Mouse (Mus musculus) ES-E14 (cell line): ENCODE results near the gene Dytn. TPM values are rescaled to one million over a fixed set of nuclear protein-coding genes. Genes with fewer than 3 reads are reported as not detected.
A peak's percentile ranks its signal among the peaks of the same experiment; 100 is the strongest.

Experiments used
- DNase-seq: peaks from one replicate; pipeline ENCODE4 v3.0.0-alpha.2; 2013; ENCODE audit warnings: low read depth, low spot score
- H3K27ac ChIP-seq: 2 replicates; pipeline ENCODE4 v1.5.1; 2012; ENCODE audit warnings: low read depth, mild to moderate bottlenecking, low read length, moderate library complexity, mixed read lengths; ENCODE audit not compliant: poor library complexity, insufficient read depth, severe bottlenecking
- H3K36me3 ChIP-seq: 2 replicates; pipeline ENCODE4 v1.6.1; 2012; ENCODE audit warnings: mild to moderate bottlenecking, low read length, moderate library complexity, mixed read lengths; ENCODE audit not compliant: control insufficient read depth, poor library complexity, insufficient read depth, severe bottlenecking
- H3K4me1 ChIP-seq, 2 experiments: fragments of 150-350 bp in 1 of 2; sonication (generic) in 1 of 2; 2 replicates each; pipeline ENCODE4 v1.6.1; 2012; ENCODE audit warnings: low read length in 2 of 2, mild to moderate bottlenecking in 1 of 2, mixed read lengths in 1 of 2; ENCODE audit not compliant: control insufficient read depth in 2 of 2, insufficient read depth in 2 of 2, poor library complexity in 1 of 2
- H3K4me3 ChIP-seq, 2 experiments: fragments of 150-350 bp in 1 of 2; sonication (generic) in 1 of 2; 2 replicates each; pipeline ENCODE4 v1.5.1; 2012; ENCODE audit warnings: low read length in 2 of 2, low read depth in 1 of 2, mild to moderate bottlenecking in 1 of 2, mixed read lengths in 1 of 2; ENCODE audit not compliant: insufficient read depth in 1 of 2, poor library complexity in 1 of 2, severe bottlenecking in 1 of 2
- H3K9ac ChIP-seq: 2 replicates; pipeline ENCODE4 v1.6.1; 2012; ENCODE audit warnings: low read depth, mild to moderate bottlenecking, low read length, mixed read lengths; ENCODE audit not compliant: poor library complexity, insufficient read depth, severe bottlenecking
- H3K9me3 ChIP-seq: fragments of 150-350 bp; sonication (generic); 2 replicates; pipeline ENCODE4 v1.6.1; 2012; ENCODE audit warnings: low read depth, mild to moderate bottlenecking, low read length; ENCODE audit not compliant: control insufficient read depth, insufficient read depth
- CHD2 ChIP-seq: IDR thresholded peaks from 2 replicates; pipeline ENCODE4 v1.6.1; 2014; ENCODE audit warnings: mild to moderate bottlenecking, low read depth, low read length, inconsistent platforms
- HCFC1 ChIP-seq: IDR thresholded peaks from 2 replicates; pipeline ENCODE4 v1.6.1; 2012; ENCODE audit warnings: low read length, inconsistent platforms, borderline replicate concordance; ENCODE audit not compliant: insufficient read depth
- MAFK ChIP-seq: IDR thresholded peaks from 2 replicates; pipeline ENCODE4 v1.6.1; 2014; ENCODE audit warnings: mild to moderate bottlenecking, low read depth, low read length, inconsistent platforms; ENCODE audit not compliant: insufficient read depth
- ZC3H11A ChIP-seq: IDR thresholded peaks from 2 replicates; pipeline ENCODE4 v1.6.1; 2012; ENCODE audit warnings: low read depth, mild to moderate bottlenecking, inconsistent platforms, low read length, borderline replicate concordance
- ZNF384 ChIP-seq: IDR thresholded peaks from 2 replicates; pipeline ENCODE4 v1.6.1; 2012; ENCODE audit warnings: low read depth, low read length, inconsistent platforms
- in situ Hi-C, 2 experiments: fragments of 600-800 bp; cut with MboI; formaldehyde crosslinking; loops; one replicate each; pipeline ENCODE4 v1.15.1; 2025; ENCODE audit warnings: low sequenced_read_pairs in 2 of 2, inconsistent platforms in 1 of 2; ENCODE audit not compliant: unreplicated experiment in 2 of 2
- total RNA-seq: library from RNA; depleted of rRNA; stranded (reverse); fragments of 300-350 nt; gene quantifications from 2 replicates; pipeline ENCODE4 v1.2.3, GENCODE M21; 2012

Dytn gene
- total RNA-seq, 1 experiment: not detected

DNA sequence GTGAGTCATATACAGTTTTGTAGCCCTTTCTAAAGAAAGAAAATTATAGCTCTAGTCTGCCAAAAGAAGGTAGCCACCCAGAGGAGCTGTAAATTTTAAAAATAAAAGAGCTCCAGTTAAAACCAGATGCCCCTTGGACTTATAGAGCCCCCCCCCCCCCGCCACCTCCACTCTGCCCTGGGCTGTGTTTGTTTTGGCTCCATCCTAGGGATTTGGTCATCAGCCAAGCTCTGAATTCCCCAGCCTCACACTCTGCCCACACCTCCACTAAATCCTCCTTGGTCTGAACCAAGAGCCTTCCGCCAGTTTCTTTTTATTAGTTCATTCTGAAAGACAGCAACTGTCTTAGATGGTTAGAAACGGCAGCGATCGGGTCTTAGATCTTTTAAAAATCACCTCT is 19.0 kb upstream of the Dytn start:
- no peak overlapping the region for H3K4me3 ChIP-seq
- DNase-seq: no peak
- H3K4me1 ChIP-seq: no peaks in the 10 kb centered on the region
- H3K9ac ChIP-seq: no peak overlapping the region
- no peaks in the 10 kb centered on the region for H3K9me3 ChIP-seq
- in situ Hi-C loops: no loop called here
- no peaks in the 10 kb centered on the region for H3K36me3 ChIP-seq
- no peak overlapping the region for H3K27ac ChIP-seq
- TF ChIP-seq HCFC1 (no peak), ZNF384 (no peak), MAFK (no peak)

DNA sequence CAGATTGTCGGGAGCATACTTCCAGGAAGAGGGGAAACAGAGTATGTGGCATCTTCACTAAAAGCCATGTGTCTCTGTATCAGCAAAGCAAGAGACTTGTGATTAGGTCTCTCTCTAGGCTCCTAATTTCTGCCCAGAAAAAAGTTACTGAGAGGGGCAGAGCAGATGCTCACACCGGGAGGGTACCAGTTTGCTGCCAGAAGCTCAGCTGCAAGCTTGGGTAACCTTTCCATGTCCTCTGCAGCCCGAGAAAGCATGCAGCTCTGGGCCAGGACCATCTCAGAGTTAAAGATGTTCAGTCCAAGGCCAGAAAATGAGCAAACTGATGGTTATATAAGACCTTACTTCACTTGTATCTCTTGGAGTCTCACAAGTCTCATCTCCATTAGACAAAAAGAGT is 10.1 kb upstream of the Dytn start:
- Histone ChIP-seq H3K36me3 (no peaks in the 10 kb centered on the region), H3K27ac (no peak overlapping the region), H3K9me3 (no peaks in the 10 kb centered on the region), H3K9ac (no peak overlapping the region), H3K4me1 (no peaks in the 10 kb centered on the region), H3K4me3 (no peak overlapping the region)
- in situ Hi-C loops: no loop called here
- DNase-seq: no peak
- TF ChIP-seq CHD2 (no peak), ZNF384 (no peak), ZC3H11A (no peak), MAFK (no peak)

GRCm38 (mm10) chr1:63675975-63676374 is 10.8 kb downstream of the Dytn start:
- no peaks in the 10 kb centered on the region for H3K4me1 ChIP-seq

DNA sequence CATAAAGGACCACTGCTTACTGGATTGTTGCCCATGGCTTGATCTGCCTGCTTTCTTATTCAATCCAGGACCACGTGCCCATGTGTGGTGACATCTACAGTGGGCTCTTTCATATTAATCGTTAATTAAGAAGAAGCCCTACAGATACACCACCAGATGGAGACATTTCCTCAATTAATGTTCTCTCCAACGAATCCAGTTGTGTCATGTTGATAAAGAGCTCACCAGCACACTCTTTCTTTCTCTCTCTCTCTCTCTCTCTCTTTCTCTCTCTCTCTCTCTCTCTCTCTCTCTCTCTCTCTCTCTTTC is 17.9 kb downstream of the Dytn start:
- Histone ChIP-seq H3K9me3 (no peaks in the 10 kb centered on the region), H3K9ac (no peak overlapping the region), H3K4me1 (peaks cover 0 to 4% of the 10 kb centered on the region in 2 experiments; a peak in 1 of 4 replicates), H3K27ac (no peak overlapping the region), H3K36me3 (no peaks in the 10 kb centered on the region), H3K4me3 (no peak overlapping the region)
- in situ Hi-C loops: loop anchor here (25.0 kb wide), 2 partner anchors 768 to 1043 kb away; no protein-coding TSS in a partner anchor
- TF ChIP-seq HCFC1: no peak
- no peak for TF ChIP-seq CHD2
- TF ChIP-seq ZC3H11A: 0 out of 2 replicates have a peak, but pooled peaks have one; percentile 42
- no peak for TF ChIP-seq ZNF384
- no peak for TF ChIP-seq MAFK
- DNase-seq: peak; percentile 25

More at GRCm38 (mm10) chr1:63675975-63676374, 10.8 kb downstream of the Dytn start:
- in situ Hi-C loops: no loop called here
- DNase-seq: no peak
- H3K9ac ChIP-seq: no peak overlapping the region
- H3K9me3 ChIP-seq: no peaks in the 10 kb centered on the region
- H3K4me3 ChIP-seq: no peak overlapping the region
- H3K36me3 ChIP-seq: no peaks in the 10 kb centered on the region
- no peak overlapping the region for H3K27ac ChIP-seq
- TF ChIP-seq CHD2: no peak
- no peak for TF ChIP-seq ZC3H11A
- no peak for TF ChIP-seq MAFK
- no peak for TF ChIP-seq ZNF384
- no peak for TF ChIP-seq HCFC1
